Mouse (Mus musculus) common myeloid progenitor, adult 5-6 weeks (primary cell): ENCODE results near the gene Mga. TPM values are rescaled to one million over a fixed set of nuclear protein-coding genes. Genes with fewer than 3 reads are reported as not detected.

ENCODE experiments used
- ATAC-seq: replicated peaks from 2 replicates; pipeline ENCODE4 v1.8.0; 2016; ENCODE audit warnings: low read depth, mild to moderate bottlenecking, moderate TSS enrichment, inconsistent platforms; ENCODE audit not compliant: poor library complexity, severe bottlenecking
- total RNA-seq: library from RNA; stranded (forward); fragments of 200-1000, 187-1606 nt; gene quantifications from 2 replicates; pipeline ENCODE4 v1.2.3, GENCODE M21; 2017

The Mga gene
- total RNA-seq, 1 experiment from 2014 or later = 103 TPM

- ATAC-seq = no peak
Measured at GRCm38 (mm10) chr2:120015882-120016281, 118.9 kb downstream of the Mga start.

GRCm38 (mm10) chr2:120017599-120017998, 120.6 kb downstream of the Mga start:
- ATAC-seq = no peak

Other genes starting within 250 kb of the Mga start
- gene Ndufaf1, start 234.4 kb upstream of the Mga start, total RNA-seq = 18.6 and 21.1 TPM in 2 replicates
- 42.6 and 48.0 TPM in 2 replicates for gene Rtf1, start 222.2 kb upstream of the Mga start, total RNA-seq
- gene Itpka, start 154.9 kb upstream of the Mga start, total RNA-seq = 0.18 TPM in 1 of 2 replicates, not detected in the other
- not detected in 2 replicates for gene Ltk, start 136.8 kb upstream of the Mga start, total RNA-seq
- gene Rpap1, start 109.7 kb upstream of the Mga start, total RNA-seq = 9.1 and 11.2 TPM in 2 replicates
- 1.1 TPM in 1 of 2 replicates, not detected in the other for gene Tyro3, start 99.5 kb upstream of the Mga start, total RNA-seq
- gene Mapkbp1, start 75.5 kb downstream of the Mga start, total RNA-seq = 2.6 and 9.0 TPM in 2 replicates
- 4.2 and 6.2 TPM in 2 replicates for gene Jmjd7, start 130.3 kb downstream of the Mga start, total RNA-seq
- gene Gm28042, start 130.3 kb downstream of the Mga start, total RNA-seq = 0.23 and 1.4 TPM in 2 replicates
- 0.64 TPM in 1 of 2 replicates, not detected in the other for gene Pla2g4b, start 136.2 kb downstream of the Mga start, total RNA-seq